Mouse (Mus musculus): ENCODE data around the gene Vps16. TPM values are rescaled to one million over a fixed set of nuclear protein-coding genes. Genes with fewer than 3 reads are reported as not detected.

Gene Vps16
- 57.1 and 60.9 TPM in 2 replicates for polyA plus RNA-seq (2015; fragmentation: Nextera tagmentation; extraction: Ambion mirVana)

GRCm38 (mm10) chr2:130424126-130424853, at the start of gene Vps16, which contains the start of gene Pced1a:
Gene Vps16, plus strand, starts transcription at chr2:130424339.
Gene Pced1a, minus strand, starts transcription at chr2:130424701.
- peaks cover 13% of the 10 kb centered on the region for H3K4me1 ChIP-seq (ENCODE audit: control insufficient read depth, insufficient read depth, low read length)
- peaks cover 2% of the 10 kb centered on the region; the same call in 1 of the 2 replicates for H3K36me3 ChIP-seq (ENCODE audit: control insufficient read depth, insufficient read depth)
- H3K9ac ChIP-seq (ENCODE audit: low read length), result peak within 1 kb of the TSS; percentile 92
- no peaks in the 10 kb centered on the region for H3K27me3 ChIP-seq (ENCODE audit: control insufficient read depth, insufficient read depth, low read length)
- H3K9me3 ChIP-seq (replicated peaks; ENCODE audit: control insufficient read depth, low read length), result no peaks in the 10 kb centered on the region
- under 1% methylated on average over 58 of the region's 58 CpGs for WGBS
- H3K27ac ChIP-seq (ENCODE audit: low read length), result peak within 1 kb of the TSS; percentile 90
- H3K4me2 ChIP-seq (ENCODE audit: low read depth, low read length), result peak within 1 kb of the TSS; percentile 81
- peak; percentile 94 for ATAC-seq (replicated peaks; ENCODE audit: extremely low read depth, insufficient read depth, low FRiP score)
- peak within 1 kb of the TSS; percentile 96 for H3K4me3 ChIP-seq (ENCODE audit: low read length)

GRCm38 (mm10) chr2:130374951-130375350, 49.2 kb upstream of the Vps16 start:
- Histone ChIP-seq H3K27me3 (ENCODE audit: control insufficient read depth, insufficient read depth, low read length) (no peaks in the 10 kb centered on the region; the same call in 1 of the 2 replicates), H3K4me2 (ENCODE audit: low read depth, low read length) (no peak overlapping the region), H3K9ac (ENCODE audit: low read length) (no peak overlapping the region), H3K4me1 (ENCODE audit: control insufficient read depth, insufficient read depth, low read length) (no peaks in the 10 kb centered on the region), H3K27ac (ENCODE audit: low read length) (no peak overlapping the region), H3K9me3 (replicated peaks; ENCODE audit: control insufficient read depth, low read length) (no peaks in the 10 kb centered on the region), H3K36me3 (ENCODE audit: control insufficient read depth, insufficient read depth) (no peaks in the 10 kb centered on the region), H3K4me3 (ENCODE audit: low read length) (no peak overlapping the region)
- WGBS, result 66% methylated on average over 4 of the region's 4 CpGs
- ATAC-seq (replicated peaks; ENCODE audit: extremely low read depth, insufficient read depth, low FRiP score), result no peak

GRCm38 (mm10) chr2:130383205-130383604, 40.9 kb upstream of the Vps16 start:
- H3K4me2 ChIP-seq (ENCODE audit: low read depth, low read length), result no peak overlapping the region
- no peaks in the 10 kb centered on the region for H3K36me3 ChIP-seq (ENCODE audit: control insufficient read depth, insufficient read depth)
- no peak overlapping the region for H3K4me3 ChIP-seq (ENCODE audit: low read length)
- H3K27ac ChIP-seq (ENCODE audit: low read length), result no peak overlapping the region
- H3K4me1 ChIP-seq (ENCODE audit: control insufficient read depth, insufficient read depth, low read length), result no peaks in the 10 kb centered on the region
- H3K9me3 ChIP-seq (replicated peaks; ENCODE audit: control insufficient read depth, low read length), result no peaks in the 10 kb centered on the region
- peaks cover 2% of the 10 kb centered on the region; the same call in 1 of the 2 replicates for H3K27me3 ChIP-seq (ENCODE audit: control insufficient read depth, insufficient read depth, low read length)
- 56% methylated on average over 3 of the region's 3 CpGs for WGBS
- no peak overlapping the region for H3K9ac ChIP-seq (ENCODE audit: low read length)
- ATAC-seq (replicated peaks; ENCODE audit: extremely low read depth, insufficient read depth, low FRiP score), result no peak

- Histone ChIP-seq H3K9ac (ENCODE audit: low read length) (no peak overlapping the region), H3K27ac (ENCODE audit: low read length) (no peak overlapping the region), H3K27me3 (ENCODE audit: control insufficient read depth, insufficient read depth, low read length) (peaks cover 2% of the 10 kb centered on the region; the same call in 1 of the 2 replicates), H3K36me3 (ENCODE audit: control insufficient read depth, insufficient read depth) (no peaks in the 10 kb centered on the region), H3K4me3 (ENCODE audit: low read length) (no peak overlapping the region), H3K9me3 (replicated peaks; ENCODE audit: control insufficient read depth, low read length) (no peaks in the 10 kb centered on the region), H3K4me1 (ENCODE audit: control insufficient read depth, insufficient read depth, low read length) (no peaks in the 10 kb centered on the region), H3K4me2 (ENCODE audit: low read depth, low read length) (no peak overlapping the region)
- 70% methylated on average over 6 of the region's 6 CpGs for WGBS
- no peak for ATAC-seq (replicated peaks; ENCODE audit: extremely low read depth, insufficient read depth, low FRiP score)
Measured at GRCm38 (mm10) chr2:130383895-130384294, 40.2 kb upstream of the Vps16 start.

- no peak overlapping the region for H3K4me3 ChIP-seq (ENCODE audit: low read length)
- peaks cover 2% of the 10 kb centered on the region; the same call in 1 of the 2 replicates for H3K27me3 ChIP-seq (ENCODE audit: control insufficient read depth, insufficient read depth, low read length)
- no peaks in the 10 kb centered on the region for H3K9me3 ChIP-seq (replicated peaks; ENCODE audit: control insufficient read depth, low read length)
- ATAC-seq (replicated peaks; ENCODE audit: extremely low read depth, insufficient read depth, low FRiP score), result no peak
- WGBS, result 61% methylated on average over 1 of the region's 1 CpGs
- no peaks in the 10 kb centered on the region for H3K36me3 ChIP-seq (ENCODE audit: control insufficient read depth, insufficient read depth)
- no peak overlapping the region for H3K9ac ChIP-seq (ENCODE audit: low read length)
- no peaks in the 10 kb centered on the region for H3K4me1 ChIP-seq (ENCODE audit: control insufficient read depth, insufficient read depth, low read length)
- H3K27ac ChIP-seq (ENCODE audit: low read length), result no peak overlapping the region
- H3K4me2 ChIP-seq (ENCODE audit: low read depth, low read length), result no peak overlapping the region
Measured at GRCm38 (mm10) chr2:130386212-130386611, 37.9 kb upstream of the Vps16 start.

GRCm38 (mm10) chr2:130388796-130389195, 35.3 kb upstream of the Vps16 start:
- no peaks in the 10 kb centered on the region for H3K4me1 ChIP-seq (ENCODE audit: control insufficient read depth, insufficient read depth, low read length)
- H3K9me3 ChIP-seq (replicated peaks; ENCODE audit: control insufficient read depth, low read length), result no peaks in the 10 kb centered on the region
- H3K27ac ChIP-seq (ENCODE audit: low read length), result no peak overlapping the region
- no peaks in the 10 kb centered on the region for H3K27me3 ChIP-seq (ENCODE audit: control insufficient read depth, insufficient read depth, low read length)
- ATAC-seq (replicated peaks; ENCODE audit: extremely low read depth, insufficient read depth, low FRiP score), result no peak
- H3K36me3 ChIP-seq (ENCODE audit: control insufficient read depth, insufficient read depth), result no peaks in the 10 kb centered on the region
- no peak overlapping the region for H3K9ac ChIP-seq (ENCODE audit: low read length)
- WGBS, result 74% methylated on average over 2 of the region's 2 CpGs
- no peak overlapping the region for H3K4me3 ChIP-seq (ENCODE audit: low read length)
- H3K4me2 ChIP-seq (ENCODE audit: low read depth, low read length), result no peak overlapping the region

- no peak overlapping the region for H3K9ac ChIP-seq (ENCODE audit: low read length)
- no peak overlapping the region for H3K4me3 ChIP-seq (ENCODE audit: low read length)
- peaks cover 1% of the 10 kb centered on the region for H3K27me3 ChIP-seq (ENCODE audit: control insufficient read depth, insufficient read depth, low read length)
- no peak overlapping the region for H3K4me2 ChIP-seq (ENCODE audit: low read depth, low read length)
- peak; percentile 65; the same call in 1 of the 2 replicates for ATAC-seq (replicated peaks; ENCODE audit: extremely low read depth, insufficient read depth, low FRiP score)
- no peak overlapping the region for H3K27ac ChIP-seq (ENCODE audit: low read length)
- no peaks in the 10 kb centered on the region for H3K4me1 ChIP-seq (ENCODE audit: control insufficient read depth, insufficient read depth, low read length)
- no peaks in the 10 kb centered on the region for H3K9me3 ChIP-seq (replicated peaks; ENCODE audit: control insufficient read depth, low read length)
- H3K36me3 ChIP-seq (ENCODE audit: control insufficient read depth, insufficient read depth), result no peaks in the 10 kb centered on the region
- 79% methylated on average over 11 of the region's 11 CpGs for WGBS
Measured at GRCm38 (mm10) chr2:130390993-130391625, 33.0 kb upstream of the Vps16 start.

GRCm38 (mm10) chr2:130392836-130393235, 31.3 kb upstream of the Vps16 start:
- Histone ChIP-seq H3K4me1 (ENCODE audit: control insufficient read depth, insufficient read depth, low read length) (peaks cover 2% of the 10 kb centered on the region), H3K9me3 (replicated peaks; ENCODE audit: control insufficient read depth, low read length) (no peaks in the 10 kb centered on the region), H3K27ac (ENCODE audit: low read length) (no peak overlapping the region), H3K36me3 (ENCODE audit: control insufficient read depth, insufficient read depth) (no peaks in the 10 kb centered on the region), H3K9ac (ENCODE audit: low read length) (no peak overlapping the region), H3K4me3 (ENCODE audit: low read length) (no peak overlapping the region), H3K4me2 (ENCODE audit: low read depth, low read length) (no peak overlapping the region), H3K27me3 (ENCODE audit: control insufficient read depth, insufficient read depth, low read length) (peaks cover 9% of the 10 kb centered on the region)
- 75% methylated on average over 3 of the region's 3 CpGs for whole genome bisulfite sequencing
- no peak for ATAC-seq (replicated peaks; ENCODE audit: extremely low read depth, insufficient read depth, low FRiP score)

- Histone ChIP-seq H3K9me3 (replicated peaks; ENCODE audit: control insufficient read depth, low read length) (no peaks in the 10 kb centered on the region), H3K36me3 (ENCODE audit: control insufficient read depth, insufficient read depth) (no peaks in the 10 kb centered on the region), H3K4me1 (ENCODE audit: control insufficient read depth, insufficient read depth, low read length) (peaks cover 4% of the 10 kb centered on the region), H3K27ac (ENCODE audit: low read length) (no peak overlapping the region), H3K4me3 (ENCODE audit: low read length) (no peak overlapping the region), H3K4me2 (ENCODE audit: low read depth, low read length) (no peak overlapping the region), H3K9ac (ENCODE audit: low read length) (no peak overlapping the region), H3K27me3 (ENCODE audit: control insufficient read depth, insufficient read depth, low read length) (peaks cover 20% of the 10 kb centered on the region)
- ATAC-seq (replicated peaks; ENCODE audit: extremely low read depth, insufficient read depth, low FRiP score), result no peak
- WGBS, result 92% methylated on average over 11 of the region's 11 CpGs
Measured at GRCm38 (mm10) chr2:130395696-130396095, 28.4 kb upstream of the Vps16 start.

Measured in heart, embryonic 16.5 days (tissue).